Mouse (Mus musculus) embryo, embryonic 11.5 days (tissue): Measurements from ENCODE around the gene Ak5.
"Not testable (repeated sequence)": the region's sequence is repeated elsewhere in the genome, so short reads cannot be mapped to it uniquely, and the experiment has no call there.

ENCODE experiments used
- DNase-seq: peaks from one replicate; pipeline ENCODE4 v3.0.0-alpha.2; 2012; ENCODE audit warnings: low read depth, low spot score

Gene Ak5

GRCm38 (mm10) chr3:152625061-152625820, 42.9 kb downstream of the Ak5 start:
- no peak for DNase-seq

GRCm38 (mm10) chr3:152620534-152620933, 47.6 kb downstream of the Ak5 start:
- DNase-seq: no peak

- no peak for DNase-seq
Measured at GRCm38 (mm10) chr3:152620058-152620457, 48.1 kb downstream of the Ak5 start.

- no peak for DNase-seq
Measured at GRCm38 (mm10) chr3:152609076-152609475, 59.1 kb downstream of the Ak5 start.

GRCm38 (mm10) chr3:152605849-152606248, 62.3 kb downstream of the Ak5 start:
- DNase-seq: no peak

GRCm38 (mm10) chr3:152599679-152600078, 68.5 kb downstream of the Ak5 start:
- DNase-seq: no peak

GRCm38 (mm10) chr3:152596406-152597050, 71.6 kb downstream of the Ak5 start:
- DNase-seq: no peak

GRCm38 (mm10) chr3:152592767-152593425, 75.3 kb downstream of the Ak5 start:
- DNase-seq: no peak

- DNase-seq: no peak
Measured at GRCm38 (mm10) chr3:152590491-152590890, 77.7 kb downstream of the Ak5 start.

- not testable (repeated sequence) for DNase-seq
Measured at GRCm38 (mm10) chr3:152589101-152589500, 79.1 kb downstream of the Ak5 start.

- DNase-seq: no peak
Measured at GRCm38 (mm10) chr3:152587007-152587406, 81.2 kb downstream of the Ak5 start.

GRCm38 (mm10) chr3:152586191-152586590, 82.0 kb downstream of the Ak5 start:
- DNase-seq: no peak

- DNase-seq: no peak
Measured at GRCm38 (mm10) chr3:152585581-152585980, 82.6 kb downstream of the Ak5 start.

GRCm38 (mm10) chr3:152583033-152583432, 85.1 kb downstream of the Ak5 start:
- no peak for DNase-seq

GRCm38 (mm10) chr3:152581853-152582252, 86.3 kb downstream of the Ak5 start:
- DNase-seq: not testable (repeated sequence)

- no peak for DNase-seq
Measured at GRCm38 (mm10) chr3:152579984-152580591, 88.1 kb downstream of the Ak5 start.

GRCm38 (mm10) chr3:152578282-152579228, 89.6 kb downstream of the Ak5 start:
- no peak for DNase-seq

GRCm38 (mm10) chr3:152577763-152578162, 90.4 kb downstream of the Ak5 start:
- DNase-seq: no peak

GRCm38 (mm10) chr3:152577273-152577672, 90.9 kb downstream of the Ak5 start:
- no peak for DNase-seq

GRCm38 (mm10) chr3:152569242-152569605, 98.9 kb downstream of the Ak5 start:
- no peak for DNase-seq
